Mouse (Mus musculus): Measurements from ENCODE around the gene Mrs2. TPM values are rescaled to one million over a fixed set of nuclear protein-coding genes. Genes with fewer than 3 reads are reported as not detected.

Mrs2 gene
- polyA plus RNA-seq, 1 experiment from 2014 or later: 14.0 TPM

- peaks cover 14% of the 10 kb centered on the region for H3K4me1 ChIP-seq
- H3K4me3 ChIP-seq: no peak overlapping the region
- no peaks in the 10 kb centered on the region for H3K9me3 ChIP-seq
- H3K27me3 ChIP-seq: no peaks in the 10 kb centered on the region
- no peak overlapping the region for H3K4me2 ChIP-seq
- WGBS: 68% methylated on average over 3 of the region's 3 CpGs
- H3K27ac ChIP-seq: no peak overlapping the region
- peaks cover 2% of the 10 kb centered on the region; the same call in 1 of the 2 replicates for H3K36me3 ChIP-seq
- ATAC-seq (ENCODE audit: insufficient number of reproducible peaks, insufficient read depth, low FRiP score, low TSS enrichment, low read depth): no peak
- H3K9ac ChIP-seq: no peak overlapping the region
Observed at GRCm38 (mm10) chr13:25023129-25023528, 3.0 kb upstream of the Mrs2 start.

- no peaks in the 10 kb centered on the region for H3K27me3 ChIP-seq
- H3K9me3 ChIP-seq: no peaks in the 10 kb centered on the region
- no peak overlapping the region for H3K4me3 ChIP-seq
- no peak overlapping the region for H3K4me2 ChIP-seq
- H3K9ac ChIP-seq: no peak overlapping the region
- peaks cover 14% of the 10 kb centered on the region for H3K4me1 ChIP-seq
- no peak overlapping the region for H3K27ac ChIP-seq
- 71% methylated on average over 4 of the region's 4 CpGs for whole genome bisulfite sequencing
- H3K36me3 ChIP-seq: peaks cover 8% of the 10 kb centered on the region; the same call in 1 of the 2 replicates
- no peak for ATAC-seq (ENCODE audit: insufficient number of reproducible peaks, insufficient read depth, low FRiP score, low TSS enrichment, low read depth)
Observed at GRCm38 (mm10) chr13:25022386-25022785, 2.2 kb upstream of the Mrs2 start.

DNA sequence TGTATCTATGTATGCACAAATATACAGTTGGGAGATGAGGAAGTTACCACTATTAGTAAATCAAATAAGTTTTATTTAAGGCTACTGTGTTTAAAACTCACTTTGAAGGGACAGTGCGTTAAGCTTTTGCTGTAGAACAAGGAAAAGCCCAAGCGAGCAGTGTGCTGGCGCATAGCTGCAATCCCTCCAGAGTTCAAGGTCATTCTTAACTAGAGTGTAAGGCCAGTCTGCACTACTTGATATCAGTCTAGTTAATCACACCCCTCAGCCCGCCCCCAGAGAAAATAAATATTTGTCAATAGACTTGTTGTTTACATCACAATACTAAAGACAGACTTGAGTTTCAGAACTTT, 337 bp upstream of the Mrs2 start:
- peak overlapping the region; percentile 89 for H3K9ac ChIP-seq
- ATAC-seq (ENCODE audit: insufficient number of reproducible peaks, insufficient read depth, low FRiP score, low TSS enrichment, low read depth): no peak
- WGBS: 55% methylated on average over 4 of the region's 4 CpGs

GRCm38 (mm10) chr13:25018316-25018715, 1.9 kb downstream of the Mrs2 start:
- Histone ChIP-seq H3K4me1 (peaks cover 14% of the 10 kb centered on the region), H3K9ac (peak overlapping the region; percentile 89; the same call in 1 of the 2 replicates)

More for the DNA sequence above, 337 bp upstream of the Mrs2 start:
- Histone ChIP-seq H3K27me3 (no peaks in the 10 kb centered on the region), H3K4me1 (peaks cover 14% of the 10 kb centered on the region), H3K9me3 (no peaks in the 10 kb centered on the region), H3K36me3 (peaks cover 13% of the 10 kb centered on the region; the same call in 1 of the 2 replicates), H3K4me2 (peak overlapping the region; percentile 76), H3K27ac (no peak overlapping the region), H3K4me3 (peak overlapping the region; percentile 91)

GRCm38 (mm10) chr13:25007115-25007514, 13.1 kb downstream of the Mrs2 start:
- Histone ChIP-seq H3K9ac (no peak overlapping the region), H3K27me3 (no peaks in the 10 kb centered on the region), H3K4me1 (no peaks in the 10 kb centered on the region), H3K27ac (no peak overlapping the region), H3K4me3 (no peak overlapping the region), H3K36me3 (peaks cover 35% of the 10 kb centered on the region), H3K4me2 (no peak overlapping the region), H3K9me3 (no peaks in the 10 kb centered on the region)
- no peak for ATAC-seq (ENCODE audit: insufficient number of reproducible peaks, insufficient read depth, low FRiP score, low TSS enrichment, low read depth)
- 81% methylated on average over 8 of the region's 8 CpGs for WGBS

More at GRCm38 (mm10) chr13:25018316-25018715, 1.9 kb downstream of the Mrs2 start:
- Histone ChIP-seq H3K9me3 (no peaks in the 10 kb centered on the region), H3K36me3 (peaks cover 13% of the 10 kb centered on the region; the same call in 1 of the 2 replicates), H3K4me3 (no peak overlapping the region; the same call in 1 of the 2 replicates), H3K27ac (no peak overlapping the region), H3K4me2 (peak overlapping the region; percentile 76), H3K27me3 (no peaks in the 10 kb centered on the region)
- 94% methylated on average over 9 of the region's 9 CpGs for WGBS
- ATAC-seq (ENCODE audit: insufficient number of reproducible peaks, insufficient read depth, low FRiP score, low TSS enrichment, low read depth): no peak

GRCm38 (mm10) chr13:25002965-25003364, 17.2 kb downstream of the Mrs2 start:
- Histone ChIP-seq H3K4me3 (no peak overlapping the region), H3K9me3 (no peaks in the 10 kb centered on the region), H3K4me1 (no peaks in the 10 kb centered on the region), H3K27ac (no peak overlapping the region), H3K9ac (no peak overlapping the region), H3K4me2 (no peak overlapping the region), H3K36me3 (peaks cover 73% of the 10 kb centered on the region), H3K27me3 (no peaks in the 10 kb centered on the region)
- no peak for ATAC-seq (ENCODE audit: insufficient number of reproducible peaks, insufficient read depth, low FRiP score, low TSS enrichment, low read depth)

GRCm38 (mm10) chr13:24999538-24999937, 20.6 kb downstream of the Mrs2 start:
- Histone ChIP-seq H3K27ac (no peak overlapping the region), H3K27me3 (no peaks in the 10 kb centered on the region), H3K4me3 (no peak overlapping the region), H3K9ac (no peak overlapping the region), H3K4me2 (no peak overlapping the region), H3K4me1 (no peaks in the 10 kb centered on the region), H3K9me3 (no peaks in the 10 kb centered on the region), H3K36me3 (peaks cover 88% of the 10 kb centered on the region)
- no peak for ATAC-seq (ENCODE audit: insufficient number of reproducible peaks, insufficient read depth, low FRiP score, low TSS enrichment, low read depth)
- WGBS: 93% methylated on average over 2 of the region's 2 CpGs

GRCm38 (mm10) chr13:24993160-24993559, 27.0 kb downstream of the Mrs2 start:
- Histone ChIP-seq H3K27ac (no peak overlapping the region), H3K4me1 (no peaks in the 10 kb centered on the region), H3K27me3 (no peaks in the 10 kb centered on the region), H3K4me3 (no peak overlapping the region), H3K36me3 (peaks cover 80% of the 10 kb centered on the region), H3K4me2 (no peak overlapping the region), H3K9ac (no peak overlapping the region), H3K9me3 (no peaks in the 10 kb centered on the region)
- WGBS: 21% methylated on average over 2 of the region's 2 CpGs
- no peak for ATAC-seq (ENCODE audit: insufficient number of reproducible peaks, insufficient read depth, low FRiP score, low TSS enrichment, low read depth)

DNA sequence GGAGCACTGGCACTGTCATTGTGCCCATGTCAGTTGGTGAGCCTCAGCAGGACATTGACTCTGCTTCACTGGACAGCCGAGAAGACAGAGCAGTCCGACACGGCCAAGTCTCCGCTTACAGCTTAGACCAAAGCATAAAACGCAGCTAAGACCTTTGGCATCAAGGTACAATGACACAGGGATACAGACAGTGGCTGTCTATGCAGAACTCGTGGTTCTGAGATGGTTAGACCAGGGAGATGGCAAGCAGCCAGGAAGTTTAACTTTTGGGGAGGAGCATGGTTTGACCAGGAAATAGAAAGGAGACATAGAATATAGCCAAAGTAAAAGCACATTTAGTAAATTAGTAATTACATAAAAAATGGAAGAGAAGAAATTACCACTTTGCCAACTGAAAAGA, 31.2 kb downstream of the Mrs2 start:
- Histone ChIP-seq H3K4me2 (no peak overlapping the region), H3K27me3 (no peaks in the 10 kb centered on the region), H3K4me1 (no peaks in the 10 kb centered on the region), H3K4me3 (no peak overlapping the region), H3K36me3 (peaks cover 44% of the 10 kb centered on the region), H3K9ac (no peak overlapping the region), H3K9me3 (no peaks in the 10 kb centered on the region), H3K27ac (no peak overlapping the region; the same call in 1 of the 2 replicates)
- 87% methylated on average over 6 of the region's 6 CpGs for WGBS
- no peak for ATAC-seq (ENCODE audit: insufficient number of reproducible peaks, insufficient read depth, low FRiP score, low TSS enrichment, low read depth)

GRCm38 (mm10) chr13:24988391-24988790, 31.8 kb downstream of the Mrs2 start:
- H3K4me3 ChIP-seq: no peak overlapping the region
- no peaks in the 10 kb centered on the region for H3K9me3 ChIP-seq
- no peaks in the 10 kb centered on the region for H3K27me3 ChIP-seq
- no peak overlapping the region for H3K27ac ChIP-seq
- H3K36me3 ChIP-seq: peaks cover 37% of the 10 kb centered on the region
- no peak for ATAC-seq (ENCODE audit: insufficient number of reproducible peaks, insufficient read depth, low FRiP score, low TSS enrichment, low read depth)
- H3K4me1 ChIP-seq: no peaks in the 10 kb centered on the region
- H3K4me2 ChIP-seq: no peak overlapping the region
- H3K9ac ChIP-seq: no peak overlapping the region
- 29% methylated on average over 7 of the region's 7 CpGs for WGBS

- no peaks in the 10 kb centered on the region for H3K27me3 ChIP-seq
- H3K27ac ChIP-seq: no peak overlapping the region
- H3K36me3 ChIP-seq: peaks cover 15% of the 10 kb centered on the region
- WGBS: 55% methylated on average over 2 of the region's 2 CpGs
- H3K4me3 ChIP-seq: no peak overlapping the region
- H3K4me1 ChIP-seq: no peaks in the 10 kb centered on the region
- no peak overlapping the region for H3K9ac ChIP-seq
- H3K9me3 ChIP-seq: no peaks in the 10 kb centered on the region
- H3K4me2 ChIP-seq: no peak overlapping the region
- ATAC-seq (ENCODE audit: insufficient number of reproducible peaks, insufficient read depth, low FRiP score, low TSS enrichment, low read depth): no peak
Observed at GRCm38 (mm10) chr13:24985435-24985834, 34.7 kb downstream of the Mrs2 start.

DNA sequence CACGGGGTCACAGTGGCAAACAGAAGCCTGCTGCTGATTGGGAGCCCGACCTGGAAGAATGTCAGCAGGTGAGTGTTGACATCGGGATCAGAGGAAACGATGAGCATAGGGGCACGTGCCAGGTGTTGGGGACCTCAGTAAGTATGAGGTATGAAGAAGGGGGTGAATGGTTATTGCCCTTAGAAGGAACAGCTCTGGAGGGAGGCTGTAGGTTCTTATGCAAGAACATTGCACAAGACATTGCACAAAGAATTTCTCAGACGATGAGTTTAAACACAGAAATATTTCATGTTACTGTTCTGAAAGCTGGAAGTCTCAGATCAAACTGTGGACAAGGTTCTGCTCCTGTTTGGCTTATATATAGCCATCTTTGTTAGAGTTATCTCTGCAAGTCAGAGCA, 39.1 kb downstream of the Mrs2 start:
- no peak for ATAC-seq (ENCODE audit: insufficient number of reproducible peaks, insufficient read depth, low FRiP score, low TSS enrichment, low read depth)
- Histone ChIP-seq H3K36me3 (no peaks in the 10 kb centered on the region), H3K4me3 (no peak overlapping the region), H3K27me3 (no peaks in the 10 kb centered on the region), H3K9ac (no peak overlapping the region), H3K4me1 (no peaks in the 10 kb centered on the region), H3K9me3 (no peaks in the 10 kb centered on the region), H3K27ac (no peak overlapping the region), H3K4me2 (no peak overlapping the region)
- 86% methylated on average over 6 of the region's 6 CpGs for WGBS
